Mouse (Mus musculus) myocyte (in vitro differentiated cells): ENCODE results near the gene Dnah9. TPM values are rescaled to one million over a fixed set of nuclear protein-coding genes. Genes with fewer than 3 reads are reported as not detected.

Experiments used
- H3K27me3 ChIP-seq: one replicate; pipeline ENCODE4 v1.6.1; 2011; ENCODE audit not compliant: control insufficient read depth, insufficient read depth, insufficient read length
- H3K36me3 ChIP-seq: one replicate; pipeline ENCODE4 v1.6.1; 2011; ENCODE audit not compliant: control insufficient read depth, insufficient read depth
- H3K4me2 ChIP-seq: one replicate; pipeline ENCODE4 v1.6.1; 2011; ENCODE audit warnings: low read depth, control low read depth
- H3K4me3 ChIP-seq: one replicate; pipeline ENCODE4 v1.5.1; 2011; ENCODE audit warnings: mild to moderate bottlenecking, control low read depth, moderate library complexity
- H3K79me2 ChIP-seq: one replicate; pipeline ENCODE4 v1.6.1; 2011; ENCODE audit not compliant: control insufficient read depth, insufficient read depth
- H3ac ChIP-seq: one replicate; pipeline ENCODE4 v1.6.1; 2011; ENCODE audit not compliant: control insufficient read depth, insufficient read length
- CEBPB ChIP-seq: IDR thresholded peaks from 2 replicates; pipeline ENCODE4 v1.6.1; 2011; ENCODE audit warnings: mild to moderate bottlenecking, moderate library complexity; ENCODE audit not compliant: poor library complexity, insufficient read depth, severe bottlenecking
- E2F4 ChIP-seq: IDR thresholded peaks from one replicate; pipeline ENCODE4 v1.6.1; 2011; ENCODE audit warnings: mild to moderate bottlenecking, control low read depth, moderate library complexity; ENCODE audit not compliant: insufficient read depth
- MAX ChIP-seq: IDR thresholded peaks from one replicate; pipeline ENCODE4 v1.6.1; 2011; ENCODE audit warnings: low read depth, mild to moderate bottlenecking, control low read depth
- MYOD1 ChIP-seq, 3 experiments: IDR thresholded peaks; one replicate each; pipeline ENCODE4 v1.6.1; 2011; ENCODE audit warnings: control low read depth in 2 of 3, low read depth in 2 of 3, mild to moderate bottlenecking in 2 of 3, moderate library complexity in 1 of 3; ENCODE audit not compliant: insufficient read length in 2 of 3, control insufficient read depth in 1 of 3
- MYOG ChIP-seq, 3 experiments: IDR thresholded peaks; one replicate each; pipeline ENCODE4 v1.6.1; 2011; ENCODE audit warnings: control low read depth in 2 of 3, low read depth in 2 of 3, mild to moderate bottlenecking in 2 of 3; ENCODE audit not compliant: insufficient read length in 2 of 3, control insufficient read depth in 1 of 3, insufficient read depth in 1 of 3
- POLR2A ChIP-seq: IDR thresholded peaks from one replicate; pipeline ENCODE4 v1.6.1; 2011; ENCODE audit warnings: low read depth, mild to moderate bottlenecking, control low read depth, moderate library complexity; ENCODE audit not compliant: insufficient read length
- POLR2AphosphoS2 ChIP-seq: IDR thresholded peaks from one replicate; pipeline ENCODE4 v1.6.1; 2011; ENCODE audit warnings: low read depth, control low read depth; ENCODE audit not compliant: insufficient read length
- REST ChIP-seq: IDR thresholded peaks from one replicate; pipeline ENCODE4 v1.6.1; 2011; ENCODE audit warnings: mild to moderate bottlenecking, control low read depth, moderate library complexity; ENCODE audit not compliant: insufficient read depth, insufficient read length
- SRF ChIP-seq: IDR thresholded peaks from one replicate; pipeline ENCODE4 v1.6.1; 2011; ENCODE audit warnings: low read depth; ENCODE audit not compliant: control insufficient read depth, insufficient read length
- TCF12 ChIP-seq: IDR thresholded peaks from one replicate; pipeline ENCODE4 v1.6.1; 2011; ENCODE audit warnings: mild to moderate bottlenecking, control low read depth; ENCODE audit not compliant: poor library complexity, insufficient read depth, severe bottlenecking
- TCF3 ChIP-seq: IDR thresholded peaks from one replicate; pipeline ENCODE4 v1.6.1; 2011; ENCODE audit warnings: low read depth, control low read depth; ENCODE audit not compliant: insufficient read length
- USF1 ChIP-seq: IDR thresholded peaks from one replicate; pipeline ENCODE4 v1.6.1; 2011; ENCODE audit warnings: low read depth, mild to moderate bottlenecking, control low read depth, moderate library complexity
- polyA plus RNA-seq: library from polyadenylated mRNA; unstranded; fragments of >200 nt; fragmentation: generic; extraction: Trizol; gene quantifications from one replicate; pipeline ENCODE4 v1.2.1, GENCODE M21; 2012; ENCODE audit warnings: missing spikeins

The Dnah9 gene
- not detected for polyA plus RNA-seq

DNA sequence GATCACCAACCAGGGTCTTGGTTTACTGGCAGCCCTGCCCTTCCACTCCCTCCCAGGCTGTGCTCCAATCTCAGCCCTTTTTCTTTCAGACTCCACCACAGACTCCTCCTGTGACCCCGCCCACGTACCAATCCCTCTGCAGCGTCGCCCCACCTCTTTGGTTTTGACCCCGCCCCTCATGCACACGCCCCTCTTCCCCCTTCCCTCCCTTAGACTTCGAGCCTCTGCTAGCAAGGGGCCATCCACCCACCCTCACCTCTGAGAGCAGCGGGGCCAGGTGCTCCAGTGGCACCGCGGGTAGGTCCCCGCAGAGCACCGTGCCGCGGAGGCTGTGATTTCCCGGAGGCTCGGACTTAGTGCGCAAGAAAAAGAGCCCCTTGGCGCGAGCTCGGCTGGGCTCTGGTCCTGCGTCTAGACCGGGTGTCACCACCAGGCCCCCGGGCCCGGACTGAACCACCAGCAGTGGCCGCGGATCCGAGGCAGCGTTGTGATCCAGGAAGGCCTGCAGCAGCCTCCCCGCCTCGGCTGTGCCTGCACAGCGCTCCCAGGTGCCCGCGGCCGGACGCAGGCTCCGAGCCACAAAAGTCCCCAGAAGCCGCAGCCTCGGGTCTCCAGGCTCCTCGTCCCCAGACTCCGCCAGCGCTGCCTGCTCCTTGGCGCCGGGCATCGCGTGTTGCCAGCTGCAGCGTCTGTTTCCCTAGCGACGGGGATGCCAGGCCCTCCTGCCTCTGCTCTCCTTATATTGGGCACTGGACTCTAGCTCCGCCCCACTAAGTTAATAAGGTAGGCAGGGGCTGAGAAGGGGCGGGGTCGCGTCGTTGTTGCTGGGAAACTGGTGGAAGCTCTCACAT lies at the start of gene Dnah9:
Gene Dnah9, minus strand, starts transcription at position 751 of the 851 bp plus-strand sequence.
- no peak within 1 kb of the TSS for H3K4me2 ChIP-seq
- no peak within 1 kb of the TSS for H3ac ChIP-seq
- TF ChIP-seq REST: no peak
- no peak for TF ChIP-seq MYOD1 (IDR thresholded peaks at IDR 0.05; ENCODE audit: control insufficient read depth in 1 of 3, insufficient read length in 2 of 3, low read depth in 2 of 3)
- TF ChIP-seq TCF12: no peak
- TF ChIP-seq SRF: no peak
- TF ChIP-seq CEBPB: no peak
- no peak for TF ChIP-seq E2F4
- no peak for TF ChIP-seq POLR2A
- no peak for TF ChIP-seq TCF3
- TF ChIP-seq USF1: no peak
- no peak for TF ChIP-seq MAX
- TF ChIP-seq POLR2AphosphoS2: no peak
- no peak for TF ChIP-seq MYOG (IDR thresholded peaks at IDR 0.05; ENCODE audit: control insufficient read depth in 1 of 3, insufficient read depth in 1 of 3, insufficient read length in 2 of 3, low read depth in 2 of 3)
- no peaks in the 10 kb centered on the region for H3K27me3 ChIP-seq
- no peaks in the 10 kb centered on the region for H3K79me2 ChIP-seq
- H3K4me3 ChIP-seq: no peak within 1 kb of the TSS
- H3K36me3 ChIP-seq: no peaks in the 10 kb centered on the region

DNA sequence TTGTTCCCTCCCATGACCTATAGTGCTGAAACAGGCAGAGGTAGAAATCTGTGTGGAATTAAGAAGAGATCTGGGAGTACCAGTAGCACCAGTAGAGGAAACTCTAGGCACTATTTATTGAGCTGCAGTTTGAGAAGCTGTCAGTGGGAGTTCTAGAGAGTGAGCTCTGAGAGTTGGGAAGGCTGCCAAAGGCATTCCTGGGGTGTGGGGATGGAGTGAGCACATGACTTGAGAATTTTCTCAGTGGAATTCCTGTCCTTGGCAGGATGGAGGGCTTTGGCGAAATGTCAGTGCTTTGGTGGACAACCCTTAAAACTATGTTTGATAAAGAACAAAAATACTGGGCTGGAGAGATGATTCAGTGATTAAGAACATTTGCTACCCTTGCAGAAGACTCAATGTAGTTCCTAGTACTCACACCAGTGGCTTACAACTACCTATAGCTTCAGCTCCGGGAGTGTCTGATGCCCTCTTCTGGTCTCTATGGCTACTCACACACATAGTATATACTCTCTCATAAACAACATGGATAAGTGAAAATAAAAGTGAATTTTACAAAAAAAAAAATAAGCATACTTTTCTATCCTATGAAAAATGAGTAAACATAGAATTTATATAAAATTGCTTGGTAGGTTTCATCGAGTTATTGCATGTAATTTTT lies 20.4 kb upstream of the Dnah9 start:
- no peaks in the 10 kb centered on the region for H3K79me2 ChIP-seq
- H3K4me2 ChIP-seq: no peak overlapping the region
- TF ChIP-seq POLR2A: no peak
- no peak for TF ChIP-seq USF1
- TF ChIP-seq SRF: no peak
- no peak for TF ChIP-seq MAX
- no peak for TF ChIP-seq REST
- no peak for TF ChIP-seq MYOG (IDR thresholded peaks at IDR 0.05; ENCODE audit: control insufficient read depth in 1 of 3, insufficient read depth in 1 of 3, insufficient read length in 2 of 3, low read depth in 2 of 3)
- no peak for TF ChIP-seq MYOD1 (IDR thresholded peaks at IDR 0.05; ENCODE audit: control insufficient read depth in 1 of 3, insufficient read length in 2 of 3, low read depth in 2 of 3)
- no peak for TF ChIP-seq CEBPB
- H3K36me3 ChIP-seq: no peaks in the 10 kb centered on the region
- H3K4me3 ChIP-seq: no peak overlapping the region
- H3K27me3 ChIP-seq: no peaks in the 10 kb centered on the region
- H3ac ChIP-seq: no peak overlapping the region

DNA sequence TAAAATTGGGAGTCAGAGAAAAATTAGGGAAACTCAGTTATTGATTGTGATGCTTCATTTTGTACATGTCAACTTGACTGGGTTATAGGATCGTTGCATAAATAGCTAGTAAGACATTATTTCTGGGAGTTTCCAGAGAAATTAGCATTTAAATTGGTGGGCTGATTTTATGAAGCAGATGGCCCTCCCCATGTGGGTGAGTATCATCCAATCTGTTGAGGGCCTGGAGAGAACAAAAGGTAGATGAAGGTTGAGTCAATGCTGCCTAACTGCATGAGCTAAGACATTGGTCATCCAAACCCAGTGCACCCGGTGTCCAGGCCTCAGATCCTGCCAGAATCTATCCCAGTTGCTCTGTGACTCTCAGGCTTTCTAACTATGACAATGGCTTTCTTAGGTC lies 19.8 kb upstream of the Dnah9 start:
- H3K36me3 ChIP-seq: no peaks in the 10 kb centered on the region
- no peaks in the 10 kb centered on the region for H3K79me2 ChIP-seq
- H3ac ChIP-seq: no peak overlapping the region
- TF ChIP-seq TCF3: no peak
- no peak overlapping the region for H3K4me2 ChIP-seq
- no peaks in the 10 kb centered on the region for H3K27me3 ChIP-seq
- no peak overlapping the region for H3K4me3 ChIP-seq

DNA sequence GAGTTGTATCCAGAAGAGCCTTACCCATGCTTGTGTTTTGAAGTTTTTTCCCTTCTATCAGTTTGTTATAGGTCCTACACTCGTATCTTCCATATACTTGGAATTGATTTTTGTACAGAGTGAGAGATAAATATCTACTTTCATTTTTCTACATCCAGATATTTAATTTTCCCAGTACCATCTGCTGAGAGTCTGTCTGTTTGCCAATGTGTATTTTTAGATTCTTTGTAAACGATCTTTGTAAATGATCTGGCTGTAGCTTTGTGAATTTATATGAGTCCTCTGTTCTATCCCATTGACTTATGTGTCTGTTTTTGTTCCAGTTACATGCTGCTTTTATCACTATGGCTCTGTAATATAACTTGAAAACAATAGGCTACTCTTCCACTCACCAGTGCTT lies 9.4 kb upstream of the Dnah9 start:
- H3K36me3 ChIP-seq: no peaks in the 10 kb centered on the region
- H3K4me2 ChIP-seq: no peak overlapping the region
- no peak overlapping the region for H3ac ChIP-seq
- no peaks in the 10 kb centered on the region for H3K27me3 ChIP-seq
- no peak for TF ChIP-seq CEBPB
- no peak for TF ChIP-seq USF1
- no peak for TF ChIP-seq MYOG (IDR thresholded peaks at IDR 0.05; ENCODE audit: control insufficient read depth in 1 of 3, insufficient read depth in 1 of 3, insufficient read length in 2 of 3, low read depth in 2 of 3)
- no peak for TF ChIP-seq MYOD1 (IDR thresholded peaks at IDR 0.05; ENCODE audit: control insufficient read depth in 1 of 3, insufficient read length in 2 of 3, low read depth in 2 of 3)
- no peak overlapping the region for H3K4me3 ChIP-seq
- no peaks in the 10 kb centered on the region for H3K79me2 ChIP-seq

DNA sequence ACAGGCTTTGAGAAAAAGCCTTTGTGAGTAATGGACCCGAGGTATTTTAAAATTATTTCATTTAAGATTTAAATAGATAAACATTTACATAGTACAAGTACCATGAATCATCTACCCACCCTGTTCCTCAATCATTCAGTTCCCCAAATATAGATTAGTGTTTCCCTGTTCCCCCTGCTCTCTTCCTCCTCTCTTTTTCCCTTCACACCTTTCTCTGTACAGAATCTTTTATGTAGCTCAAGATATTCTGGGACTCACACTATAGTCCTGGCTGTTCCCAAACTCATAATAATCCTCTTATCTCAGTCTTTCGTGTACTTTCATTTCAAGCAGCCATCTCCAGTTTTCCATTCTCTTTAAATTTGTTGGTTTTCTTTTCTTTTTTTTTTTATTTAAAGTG lies 4.3 kb downstream of the Dnah9 start:
- Histone ChIP-seq H3K36me3 (no peaks in the 10 kb centered on the region), H3K4me2 (no peak overlapping the region), H3K4me3 (no peak overlapping the region), H3K79me2 (no peaks in the 10 kb centered on the region), H3ac (no peak overlapping the region), H3K27me3 (no peaks in the 10 kb centered on the region)
- TF ChIP-seq TCF12 (no peak), REST (no peak), CEBPB (no peak), MAX (no peak), E2F4 (no peak), POLR2A (no peak), USF1 (no peak), SRF (no peak), TCF3 (no peak), POLR2AphosphoS2 (no peak), MYOG (IDR thresholded peaks at IDR 0.05; ENCODE audit: control insufficient read depth in 1 of 3, insufficient read depth in 1 of 3, insufficient read length in 2 of 3, low read depth in 2 of 3) (no peak), MYOD1 (IDR thresholded peaks at IDR 0.05; ENCODE audit: control insufficient read depth in 1 of 3, insufficient read length in 2 of 3, low read depth in 2 of 3) (no peak)
